10 mouse cellular contexts compared by ENCODE assay signal in the genomic region with DNA sequence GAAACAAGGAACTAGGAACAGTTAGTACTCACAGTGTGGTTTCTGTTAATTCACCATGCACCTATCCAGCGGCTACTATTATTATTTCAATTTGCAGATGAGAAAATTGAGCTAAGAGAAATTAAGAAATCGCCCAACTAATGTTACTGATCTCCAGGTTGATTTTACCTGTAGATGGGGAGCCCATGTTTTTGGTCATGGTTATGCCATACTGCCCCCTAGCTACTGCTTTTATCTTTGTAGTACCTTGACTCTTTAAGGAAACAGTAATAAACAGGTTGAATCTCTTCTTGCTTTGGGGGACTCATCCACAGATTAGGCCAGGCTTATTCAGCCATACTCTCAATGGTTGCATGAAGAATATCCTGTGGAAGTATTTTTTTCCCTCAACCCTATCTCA. TPM values are rescaled to one million over a fixed set of nuclear protein-coding genes. Genes with fewer than 3 reads are reported as not detected.
DNase-seq lines count a peak whose midpoint lies in the region; ATAC-seq and TF ChIP-seq lines count a peak whose summit lies in the region.
"Had no signal": no experiment of that assay in that cellular context is flagged by ENCODE, and none has a peak within 500 bp of the region (broad histone marks: within the 10 kb centered on the region; RNA-seq: fewer than 3 reads in every experiment).

No protein-coding gene starts in this region.

- no peaks in the 10 kb centered on the region for H3K36me3 ChIP-seq in kidney, postnatal 0 days (ENCODE audit: insufficient read depth, low read length)
- H3K36me3 ChIP-seq: heart, embryonic 12.5 days; hindbrain, embryonic 15.5 days had no signal

- no peak overlapping the region for H3K9ac ChIP-seq in kidney, postnatal 0 days (ENCODE audit: low read depth, low read length)
- H3K9ac ChIP-seq: heart, embryonic 12.5 days; hindbrain, embryonic 15.5 days had no signal

- no peak overlapping the region for H3K4me2 ChIP-seq in kidney, postnatal 0 days (ENCODE audit: low read length)
- H3K4me2 ChIP-seq: heart, embryonic 12.5 days; hindbrain, embryonic 15.5 days had no signal

- no peak overlapping the region for H3K4me3 ChIP-seq in kidney, postnatal 0 days (replicated peaks; ENCODE audit: low read depth, low read length)
- H3K4me3 ChIP-seq: heart, embryonic 12.5 days; hindbrain, embryonic 15.5 days had no signal

- H3K27me3 ChIP-seq in kidney, postnatal 0 days (ENCODE audit: insufficient read depth, low read length) = no peaks in the 10 kb centered on the region
- H3K27me3 ChIP-seq: heart, embryonic 12.5 days; hindbrain, embryonic 15.5 days had no signal

- ATAC-seq in kidney, postnatal 0 days (replicated peaks; ENCODE audit: low FRiP score, low read depth) = no peak

- no peak overlapping the region for H3K27ac ChIP-seq in kidney, postnatal 0 days
- H3K27ac ChIP-seq: hindbrain, embryonic 15.5 days had no signal

- 71% methylated on average over 2 of the region's 2 CpGs for WGBS in kidney, postnatal 0 days

- no peaks in the 10 kb centered on the region for H3K4me1 ChIP-seq in kidney, postnatal 0 days (replicated peaks; ENCODE audit: insufficient read depth, low read length)
- H3K4me1 ChIP-seq: hindbrain, embryonic 15.5 days had no signal

- peak; percentile 29 for DNase-seq in kidney, postnatal 0 days (ENCODE audit: low spot score)
- DNase-seq in kidney, adult 11 months = no peak
- peak; percentile 33 for DNase-seq in thymus, postnatal 0 days (ENCODE audit: low spot score)
- DNase-seq in thymus, adult 18-20 months = no peak
- peak; percentile 40 for DNase-seq in R1 (ENCODE audit: low read depth, low spot score)
- DNase-seq in thymus, postnatal 25 days = peak; percentile 5
- no peak for DNase-seq in spleen, adult 12 weeks (ENCODE audit: low spot score)
- DNase-seq: right cerebral cortex, postnatal 4 days had no signal

- H3K9me3 ChIP-seq in kidney, postnatal 0 days (replicated peaks; ENCODE audit: low read length) = no peaks in the 10 kb centered on the region
- H3K9me3 ChIP-seq: heart, embryonic 12.5 days; hindbrain, embryonic 15.5 days had no signal

- TF ChIP-seq CTCF in kidney, postnatal 0 days (IDR thresholded peaks at IDR 0.05; ENCODE audit: low read depth) = peak; percentile 60

RNA-seq across cellular contexts. Expression of a gene that starts 5.0 kb away (rescaled TPM):
- 14.6 and 16.7 TPM in 2 replicates for polyA plus RNA-seq in kidney, postnatal 0 days (2015; fragmentation: Nextera tagmentation; extraction: Ambion mirVana)
- 11.4 and 13.5 TPM in 2 replicates for polyA plus RNA-seq in thymus, postnatal 0 days (2015; fragmentation: Nextera tagmentation; extraction: Ambion mirVana)

RNA-seq across cellular contexts. Expression of a gene that starts 7.5 kb away (rescaled TPM):
- 5.2 and 6.3 TPM in 2 replicates for polyA plus RNA-seq in kidney, postnatal 0 days (2015; fragmentation: Nextera tagmentation; extraction: Ambion mirVana)
- 3.1 and 4.2 TPM in 2 replicates for polyA plus RNA-seq in thymus, postnatal 0 days (2015; fragmentation: Nextera tagmentation; extraction: Ambion mirVana)

RNA-seq across cellular contexts. Expression of a gene that starts 39.4 kb away (rescaled TPM):
- polyA plus RNA-seq in kidney, postnatal 0 days (2015; fragmentation: Nextera tagmentation; extraction: Ambion mirVana) = 1.7 TPM in 2 replicates
- polyA plus RNA-seq in thymus, postnatal 0 days (2015; fragmentation: Nextera tagmentation; extraction: Ambion mirVana) = 0.21 and 0.25 TPM in 2 replicates

Comparison
In these comparisons a context has a peak if more than half of its experiments do, and no peak if none do; other contexts are left out.
1. DNase-seq: peak in kidney, postnatal 0 days (single experiment), thymus, postnatal 0 days (single experiment), R1 (single experiment) and thymus, postnatal 25 days (single experiment); none in kidney, adult 11 months (single experiment), thymus, adult 18-20 months (0 of 2) and spleen, adult 12 weeks (single experiment).